Mouse (Mus musculus) lung, adult 2 months (tissue): Measurements from ENCODE around the gene Fam118b. TPM values are rescaled to one million over a fixed set of nuclear protein-coding genes. Genes with fewer than 3 reads are reported as not detected.
A peak's percentile ranks its signal among the peaks of the same experiment; 100 is the strongest.

Source experiments
- DNase-seq: peaks from one replicate; pipeline ENCODE4 v3.0.0; 2022
- H3K4me1 ChIP-seq: fragments of 200-500 bp; 2 replicates; pipeline ENCODE4 v1.6.1; 2011; ENCODE audit warnings: low read length; ENCODE audit not compliant: control insufficient read depth, insufficient read depth
- H3K4me3 ChIP-seq: fragments of 200-500 bp; replicated peaks from 2 replicates; pipeline ENCODE3; 2011; ENCODE audit warnings: low read depth, mild to moderate bottlenecking, control low read depth, low read length; ENCODE audit errors: extremely low read depth
- CTCF ChIP-seq: fragments of 200-500 bp; IDR thresholded peaks from 2 replicates; pipeline ENCODE4 v1.5.1; 2011; ENCODE audit warnings: mild to moderate bottlenecking, low read length, control low read depth; ENCODE audit not compliant: insufficient read depth
- POLR2A ChIP-seq: fragments of 200-500 bp; IDR thresholded peaks from 2 replicates; pipeline ENCODE4 v1.6.1; 2011; ENCODE audit warnings: low read depth, mild to moderate bottlenecking, control low read depth, low read length, borderline replicate concordance; ENCODE audit errors: extremely low read depth
- WGBS: fragments of 180-500 bp; shearing (Covaris S2); methylation state at CpG from one replicate; pipeline ENCODE4 v1.1.7; 2018; 5-methylcytosine and 5-hydroxymethylcytosine counted together
- polyA plus RNA-seq: library from polyadenylated mRNA; depleted of rRNA; stranded (reverse); fragments of >200 nt; gene quantifications from 2 replicates; pipeline ENCODE4 v1.2.3, GENCODE M21; 2012; rRNA removed

Fam118b gene
- polyA plus RNA-seq, 1 experiment, result 12.7 TPM

- Histone ChIP-seq H3K4me3 (no peak overlapping the region), H3K4me1 (no peaks in the 10 kb centered on the region; the same call in 1 of the 2 replicates)
- WGBS, result 58% methylated on average over 4 of the region's 4 CpGs
- DNase-seq, result no peak
- TF ChIP-seq CTCF, result no peak
- TF ChIP-seq POLR2A, result no peak
These were observed 81.2 kb downstream of the Fam118b start for GRCm38 (mm10) chr9:35186430-35186829.

DNA sequence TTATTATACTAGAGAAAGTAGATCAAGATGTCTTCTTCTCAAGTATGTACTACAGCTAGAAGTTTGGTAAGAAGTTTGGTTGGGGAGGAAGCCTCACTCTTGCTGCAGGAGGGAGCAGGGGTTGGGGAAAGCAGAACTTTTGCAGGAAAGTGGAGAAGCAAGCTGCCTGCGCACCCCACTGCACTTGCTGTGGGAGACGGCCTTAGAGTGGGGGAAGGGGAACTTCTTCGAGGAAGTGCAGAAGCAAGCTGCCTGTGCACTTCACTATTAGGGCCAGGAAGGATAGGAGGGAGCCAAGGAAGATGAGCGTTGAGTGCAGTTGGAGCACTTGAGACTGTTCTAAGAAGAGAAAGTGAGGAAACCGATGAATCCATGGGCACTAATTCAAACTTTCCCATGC, 84.2 kb downstream of the Fam118b start:
- DNase-seq, result no peak
- no peaks in the 10 kb centered on the region for H3K4me1 ChIP-seq
- WGBS, result 67% methylated on average over 5 of the region's 5 CpGs
- TF ChIP-seq CTCF, result no peak
- no peak for TF ChIP-seq POLR2A
- no peak overlapping the region for H3K4me3 ChIP-seq

DNA sequence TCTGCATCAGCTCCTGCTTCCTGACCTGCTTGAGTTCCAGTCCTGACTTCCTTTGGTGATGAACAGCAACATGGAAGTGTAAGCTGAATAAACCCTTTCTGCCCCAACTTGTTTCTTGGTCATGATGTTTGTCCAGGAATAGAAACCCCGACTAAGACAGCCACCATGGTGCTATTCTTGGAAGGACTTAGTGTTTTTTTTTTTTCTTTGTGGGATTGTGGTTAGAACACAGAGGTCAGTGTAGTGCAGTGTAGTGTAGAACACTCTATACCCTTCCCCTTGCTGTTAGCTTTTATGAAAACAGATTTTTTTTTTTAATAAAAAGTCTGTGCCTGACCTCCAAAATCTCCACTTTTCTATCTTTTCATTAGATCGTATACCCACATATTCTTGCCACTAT, 84.8 kb downstream of the Fam118b start:
- no peak for DNase-seq
- 68% methylated on average over 2 of the region's 2 CpGs for WGBS
- H3K4me3 ChIP-seq, result no peak overlapping the region
- H3K4me1 ChIP-seq, result no peaks in the 10 kb centered on the region
- no peak for TF ChIP-seq CTCF
- no peak for TF ChIP-seq POLR2A

DNA sequence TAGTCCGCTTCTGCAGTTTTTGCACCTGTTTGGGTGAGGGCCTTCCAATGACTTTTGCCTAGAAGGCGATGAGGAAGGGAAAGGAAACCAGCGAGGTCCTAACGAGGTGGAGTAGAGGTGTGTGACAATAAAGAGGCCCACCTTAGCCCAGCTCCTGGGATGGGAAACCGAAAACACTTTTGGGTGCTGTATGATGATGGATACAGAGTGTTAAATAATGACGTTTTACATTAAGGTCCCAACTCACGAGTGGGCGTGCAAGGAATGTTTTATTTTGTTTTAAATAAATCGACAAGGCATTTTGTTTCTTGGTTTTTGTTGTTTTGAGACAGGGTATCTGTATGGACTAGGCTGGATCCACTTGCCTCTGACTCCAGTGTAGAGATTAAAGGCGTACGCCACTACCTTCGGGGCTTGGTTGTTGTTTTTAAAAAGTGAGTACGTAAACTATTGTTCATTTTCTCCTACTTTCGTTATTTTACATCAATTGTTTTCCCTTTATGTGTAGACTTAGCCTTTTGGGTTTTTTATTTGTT, 91.4 kb downstream of the Fam118b start:
- 41% methylated on average over 14 of the region's 14 CpGs for WGBS
- Histone ChIP-seq H3K4me1 (peaks cover 4% of the 10 kb centered on the region), H3K4me3 (peak overlapping the region; percentile 74)
- DNase-seq, result no peak
- no peak for TF ChIP-seq POLR2A
- TF ChIP-seq CTCF, result no peak

GRCm38 (mm10) chr9:35175251-35176123, 92.1 kb downstream of the Fam118b start, which contains the start of gene Dcps:
Gene Dcps, minus strand, starts transcription at chr9:35176061.
- DNase-seq, result peak; percentile 93
- under 1% methylated on average over 38 of the region's 38 CpGs for WGBS
- Histone ChIP-seq H3K4me1 (peaks cover 4% of the 10 kb centered on the region), H3K4me3 (peak within 1 kb of the TSS; percentile 74)
- TF ChIP-seq POLR2A (peak; percentile 66; the same call in 1 of the 2 replicates), CTCF (no peak)

DNA sequence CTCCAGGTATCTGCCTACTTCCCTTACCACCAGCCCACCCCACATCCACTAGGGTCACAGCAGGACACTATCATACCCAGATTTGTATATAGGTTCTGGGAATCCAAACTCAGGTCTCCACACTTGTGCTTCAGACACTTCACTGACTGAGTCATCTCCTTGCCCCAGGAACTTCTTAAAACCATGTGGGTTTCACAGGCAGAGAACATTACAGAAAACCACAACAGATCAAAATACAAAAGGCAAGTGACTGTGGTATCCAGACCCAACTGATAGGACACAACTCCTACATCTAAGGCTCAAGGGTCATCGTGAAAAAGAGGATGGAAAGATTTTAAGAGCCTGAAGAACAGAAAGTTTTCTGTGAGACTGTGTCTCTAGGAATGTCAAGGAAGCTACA, 94.3 kb downstream of the Fam118b start:
- WGBS, result 86% methylated on average over 1 of the region's 1 CpGs
- no peak for DNase-seq
- TF ChIP-seq POLR2A (no peak), CTCF (no peak)
- Histone ChIP-seq H3K4me1 (peaks cover 4% of the 10 kb centered on the region), H3K4me3 (no peak overlapping the region)

GRCm38 (mm10) chr9:35170071-35170470, 97.5 kb downstream of the Fam118b start:
- DNase-seq, result no peak
- Histone ChIP-seq H3K4me1 (peaks cover 1% of the 10 kb centered on the region), H3K4me3 (no peak overlapping the region)
- 90% methylated on average over 7 of the region's 7 CpGs for WGBS
- TF ChIP-seq CTCF (no peak), POLR2A (no peak)

Other genes with a start within 250 kb of the Fam118b start
- 18.2 and 18.4 TPM in 2 replicates for gene St3gal4, start 148.5 kb downstream of the Fam118b start, polyA plus RNA-seq
- 27.7 and 31.2 TPM in 2 replicates for gene Dcps, start 91.7 kb downstream of the Fam118b start, polyA plus RNA-seq
- gene Srpr, start 67.6 kb downstream of the Fam118b start, polyA plus RNA-seq, result 72.4 and 88.1 TPM in 2 replicates
- 19.9 and 20.8 TPM in 2 replicates for gene Tirap, start 67.5 kb downstream of the Fam118b start, polyA plus RNA-seq
- gene Foxred1, start 56.8 kb downstream of the Fam118b start, polyA plus RNA-seq, result 12.4 and 18.3 TPM in 2 replicates
- 7.5 and 9.0 TPM in 2 replicates for gene Rpusd4, start 60 bp upstream of the Fam118b start, polyA plus RNA-seq
- 5.4 and 7.1 TPM in 2 replicates for gene Cdon, start 153.3 kb upstream of the Fam118b start, polyA plus RNA-seq